Mouse (Mus musculus): ENCODE results near the gene Recql5.
A peak's percentile ranks its signal among the peaks of the same experiment; 100 is the strongest.

The Recql5 gene

GRCm38 (mm10) chr11:115933108-115933746 lies at the start of gene Recql5, which contains the start of gene Sap30bp:
Gene Recql5 (minus strand): TSS chr11:115933477.
Gene Sap30bp (plus strand): TSS chr11:115933282.
- DNase-seq, result peak; percentile 97

- DNase-seq, result no peak
Measured at GRCm38 (mm10) chr11:115982472-115982871, 49.2 kb upstream of the Recql5 start.

GRCm38 (mm10) chr11:115975544-115975943 lies 42.3 kb upstream of the Recql5 start:
- peak; percentile 23 for DNase-seq

GRCm38 (mm10) chr11:115975083-115975420 lies 41.8 kb upstream of the Recql5 start:
- no peak for DNase-seq

- DNase-seq, result peak; percentile 85
Measured at GRCm38 (mm10) chr11:115974309-115975082, 41.2 kb upstream of the Recql5 start, which contains the start of gene Itgb4. Gene Itgb4 (plus strand): TSS chr11:115974709.

GRCm38 (mm10) chr11:115971016-115971415 lies 37.7 kb upstream of the Recql5 start:
- no peak for DNase-seq

GRCm38 (mm10) chr11:115970006-115970673 lies 36.9 kb upstream of the Recql5 start:
- no peak for DNase-seq

- DNase-seq, result no peak
Measured at GRCm38 (mm10) chr11:115968731-115969405, 35.6 kb upstream of the Recql5 start.

- DNase-seq, result no peak
Measured at GRCm38 (mm10) chr11:115964977-115965604, 31.8 kb upstream of the Recql5 start.

GRCm38 (mm10) chr11:115962651-115963412 lies 29.6 kb upstream of the Recql5 start:
- DNase-seq, result no peak

- DNase-seq, result no peak
Measured at GRCm38 (mm10) chr11:115959018-115959417, 25.7 kb upstream of the Recql5 start.

GRCm38 (mm10) chr11:115957971-115958370 lies 24.7 kb upstream of the Recql5 start:
- DNase-seq, result no peak

GRCm38 (mm10) chr11:115956453-115956852 lies 23.2 kb upstream of the Recql5 start:
- DNase-seq, result no peak

GRCm38 (mm10) chr11:115955195-115955858 lies 22.1 kb upstream of the Recql5 start:
- DNase-seq, result no peak

- DNase-seq, result no peak
Measured at GRCm38 (mm10) chr11:115954712-115955111, 21.4 kb upstream of the Recql5 start.

GRCm38 (mm10) chr11:115950719-115951118 lies 17.4 kb upstream of the Recql5 start:
- no peak for DNase-seq

GRCm38 (mm10) chr11:115948316-115948715 lies 15.0 kb upstream of the Recql5 start:
- DNase-seq, result no peak

GRCm38 (mm10) chr11:115946221-115946828 lies 13.0 kb upstream of the Recql5 start:
- DNase-seq, result no peak

- DNase-seq, result no peak
Measured at GRCm38 (mm10) chr11:115945247-115945646, 12.0 kb upstream of the Recql5 start.

- no peak for DNase-seq
Measured at GRCm38 (mm10) chr11:115941980-115942379, 8.7 kb upstream of the Recql5 start.
